Mouse (Mus musculus) small intestine, adult 2 months (tissue): Measurements from ENCODE around the gene Psmb9.

Source experiments
- CTCF ChIP-seq: fragments of 200-500 bp; IDR thresholded peaks from 2 replicates; pipeline ENCODE4 v1.5.1; 2012; ENCODE audit warnings: low read depth, mild to moderate bottlenecking, control low read depth, inconsistent platforms, low read length, moderate library complexity, mixed read lengths; ENCODE audit not compliant: insufficient replicate concordance, insufficient read length; ENCODE audit errors: extremely low read depth
- POLR2A ChIP-seq: fragments of 200-500 bp; IDR thresholded peaks from 2 replicates; pipeline ENCODE4 v1.6.1; 2012; ENCODE audit warnings: low read depth, mild to moderate bottlenecking, control low read depth, inconsistent platforms, low read length, moderate library complexity

- TF ChIP-seq CTCF (no peak), POLR2A (no peak)
Measured at GRCm38 (mm10) chr17:34193468-34193867, 5.9 kb upstream of the Psmb9 start.
